Mouse (Mus musculus) neural tube, embryonic 12.5 days (tissue): ENCODE measurements at regions not wholly inside any gene's neighbourhood (a gene's known extent, or its start where the extent isn't known, plus 50 kb on each side); places are given as distances from the start of the nearest gene placed in this dataset.
A peak's percentile ranks its signal among the peaks of the same experiment; 100 is the strongest.

Experiments
- ATAC-seq: fragments of 200-750 bp; cut with Nextera tagmentation; 2 replicates; pipeline ENCODE4 v1.8.0; 2017; ENCODE audit warnings: low read depth, mild to moderate bottlenecking, moderate TSS enrichment, moderate library complexity; ENCODE audit not compliant: low FRiP score
- H3K27ac ChIP-seq: fragments of 300-500 bp; sonication (generic); 2 replicates; pipeline ENCODE4 v1.5.1; 2016
- H3K27me3 ChIP-seq: fragments of 300-500 bp; sonication (generic); replicated peaks from 2 replicates; pipeline ENCODE4 v1.6.1; 2016; ENCODE audit warnings: mild to moderate bottlenecking
- H3K36me3 ChIP-seq: fragments of 300-500 bp; sonication (generic); 2 replicates; pipeline ENCODE4 v1.6.1; 2016; ENCODE audit warnings: mild to moderate bottlenecking
- H3K4me1 ChIP-seq: fragments of 300-500 bp; sonication (generic); 2 replicates; pipeline ENCODE4 v1.6.1; 2016
- H3K4me2 ChIP-seq: fragments of 300-500 bp; sonication (generic); replicated peaks from 2 replicates; pipeline ENCODE4 v1.6.1; 2016; ENCODE audit warnings: mild to moderate bottlenecking
- H3K4me3 ChIP-seq: fragments of 300-500 bp; sonication (generic); 2 replicates; pipeline ENCODE4 v1.5.1; 2016
- H3K9ac ChIP-seq: fragments of 300-500 bp; sonication (generic); 2 replicates; pipeline ENCODE4 v1.6.1; 2016; ENCODE audit warnings: mild to moderate bottlenecking
- H3K9me3 ChIP-seq: fragments of 300-500 bp; sonication (generic); 2 replicates; pipeline ENCODE4 v1.6.1; 2016; ENCODE audit warnings: mild to moderate bottlenecking
- WGBS: fragments of 180-500 bp; shearing (Covaris S2); methylation state at CpG from one replicate; pipeline ENCODE4 v1.1.7; 2016; 5-methylcytosine and 5-hydroxymethylcytosine counted together

GRCm38 (mm10) chr9:27663230-27663629 is 127.3 kb upstream of the Opcml start:
- Histone ChIP-seq H3K27me3 (no peaks in the 10 kb centered on the region), H3K9me3 (no peaks in the 10 kb centered on the region), H3K4me2 (no peak overlapping the region), H3K4me3 (no peak overlapping the region), H3K9ac (no peak overlapping the region), H3K27ac (no peak overlapping the region), H3K4me1 (peaks cover 6% of the 10 kb centered on the region; the same call in 1 of the 2 replicates), H3K36me3 (no peaks in the 10 kb centered on the region)
- 92% methylated on average over 1 of the region's 1 CpGs for WGBS
- no peak for ATAC-seq

GRCm38 (mm10) chr9:27665659-27666058 is 124.9 kb upstream of the Opcml start:
- H3K9me3 ChIP-seq = no peaks in the 10 kb centered on the region
- H3K4me3 ChIP-seq = no peak overlapping the region
- no peak for ATAC-seq
- 91% methylated on average over 2 of the region's 2 CpGs for WGBS
- 0 out of 2 replicates have a peak, but pooled peaks cover 2% of the 10 kb centered on the region for H3K4me1 ChIP-seq
- H3K9ac ChIP-seq = no peak overlapping the region
- H3K27ac ChIP-seq = no peak overlapping the region
- H3K4me2 ChIP-seq = no peak overlapping the region
- no peaks in the 10 kb centered on the region for H3K27me3 ChIP-seq
- no peaks in the 10 kb centered on the region for H3K36me3 ChIP-seq

GRCm38 (mm10) chr9:27670032-27670740 is 120.4 kb upstream of the Opcml start:
- 0 out of 2 replicates have a peak, but pooled peaks cover 2% of the 10 kb centered on the region for H3K4me1 ChIP-seq
- no peak overlapping the region for H3K27ac ChIP-seq
- H3K4me3 ChIP-seq = no peak overlapping the region
- ATAC-seq = peak; percentile 63
- no peak overlapping the region for H3K9ac ChIP-seq
- H3K36me3 ChIP-seq = no peaks in the 10 kb centered on the region
- no peak overlapping the region for H3K4me2 ChIP-seq
- 20% methylated on average over 6 of the region's 6 CpGs for WGBS
- H3K9me3 ChIP-seq = no peaks in the 10 kb centered on the region
- no peaks in the 10 kb centered on the region for H3K27me3 ChIP-seq

GRCm38 (mm10) chr9:27685325-27685724 is 105.2 kb upstream of the Opcml start:
- no peak for ATAC-seq
- H3K4me1 ChIP-seq = no peaks in the 10 kb centered on the region
- H3K9ac ChIP-seq = no peak overlapping the region
- H3K4me2 ChIP-seq = no peak overlapping the region
- no peak overlapping the region for H3K4me3 ChIP-seq
- H3K27me3 ChIP-seq = no peaks in the 10 kb centered on the region
- H3K36me3 ChIP-seq = no peaks in the 10 kb centered on the region
- no peaks in the 10 kb centered on the region for H3K9me3 ChIP-seq
- H3K27ac ChIP-seq = no peak overlapping the region

- Histone ChIP-seq H3K4me3 (no peak overlapping the region), H3K4me2 (no peak overlapping the region), H3K27ac (no peak overlapping the region), H3K9ac (no peak overlapping the region), H3K9me3 (no peaks in the 10 kb centered on the region), H3K4me1 (no peaks in the 10 kb centered on the region), H3K27me3 (no peaks in the 10 kb centered on the region), H3K36me3 (no peaks in the 10 kb centered on the region)
- ATAC-seq = no peak
- 77% methylated on average over 4 of the region's 4 CpGs for WGBS
Observed at GRCm38 (mm10) chr9:27691616-27692015, 99.0 kb upstream of the Opcml start.

GRCm38 (mm10) chr9:27692751-27693150 is 97.8 kb upstream of the Opcml start:
- no peaks in the 10 kb centered on the region for H3K27me3 ChIP-seq
- no peak overlapping the region for H3K4me3 ChIP-seq
- no peak overlapping the region for H3K27ac ChIP-seq
- H3K9me3 ChIP-seq = no peaks in the 10 kb centered on the region
- H3K4me2 ChIP-seq = no peak overlapping the region
- no peak for ATAC-seq
- no peak overlapping the region for H3K9ac ChIP-seq
- no peaks in the 10 kb centered on the region for H3K4me1 ChIP-seq
- H3K36me3 ChIP-seq = no peaks in the 10 kb centered on the region
- 83% methylated on average over 3 of the region's 3 CpGs for WGBS

GRCm38 (mm10) chr9:27694805-27695593 is 95.6 kb upstream of the Opcml start:
- no peak for ATAC-seq
- Histone ChIP-seq H3K9ac (no peak overlapping the region), H3K36me3 (no peaks in the 10 kb centered on the region), H3K4me3 (no peak overlapping the region), H3K4me2 (no peak overlapping the region), H3K4me1 (no peaks in the 10 kb centered on the region), H3K27me3 (no peaks in the 10 kb centered on the region), H3K9me3 (no peaks in the 10 kb centered on the region), H3K27ac (no peak overlapping the region)
- 80% methylated on average over 8 of the region's 8 CpGs for WGBS

- Histone ChIP-seq H3K4me1 (no peaks in the 10 kb centered on the region), H3K36me3 (no peaks in the 10 kb centered on the region), H3K27me3 (no peaks in the 10 kb centered on the region), H3K9ac (no peak overlapping the region), H3K4me3 (no peak overlapping the region), H3K27ac (no peak overlapping the region), H3K9me3 (no peaks in the 10 kb centered on the region), H3K4me2 (no peak overlapping the region)
- WGBS = 76% methylated on average over 9 of the region's 9 CpGs
- ATAC-seq = no peak
Observed at GRCm38 (mm10) chr9:27701559-27701958, 89.0 kb upstream of the Opcml start.

GRCm38 (mm10) chr9:27702140-27702539 is 88.4 kb upstream of the Opcml start:
- no peak for ATAC-seq
- H3K27ac ChIP-seq = no peak overlapping the region

GRCm38 (mm10) chr9:27704001-27704400 is 86.6 kb upstream of the Opcml start:
- no peak overlapping the region for H3K4me3 ChIP-seq
- whole genome bisulfite sequencing = 81% methylated on average over 5 of the region's 5 CpGs
- ATAC-seq = no peak

More at GRCm38 (mm10) chr9:27702140-27702539, 88.4 kb upstream of the Opcml start:
- Histone ChIP-seq H3K4me2 (no peak overlapping the region), H3K27me3 (no peaks in the 10 kb centered on the region), H3K36me3 (no peaks in the 10 kb centered on the region), H3K4me1 (no peaks in the 10 kb centered on the region), H3K9me3 (no peaks in the 10 kb centered on the region), H3K9ac (no peak overlapping the region), H3K4me3 (no peak overlapping the region)
- 82% methylated on average over 3 of the region's 3 CpGs for WGBS

GRCm38 (mm10) chr9:27723840-27724408 is 66.7 kb upstream of the Opcml start:
- ATAC-seq = no peak
- no peak overlapping the region for H3K9ac ChIP-seq
- peaks cover 4% of the 10 kb centered on the region for H3K4me1 ChIP-seq
- no peak overlapping the region for H3K27ac ChIP-seq
- 59% methylated on average over 2 of the region's 2 CpGs for WGBS
- H3K4me3 ChIP-seq = no peak overlapping the region
- H3K4me2 ChIP-seq = no peak overlapping the region
- no peaks in the 10 kb centered on the region for H3K9me3 ChIP-seq
- no peaks in the 10 kb centered on the region for H3K36me3 ChIP-seq
- no peaks in the 10 kb centered on the region for H3K27me3 ChIP-seq

More at GRCm38 (mm10) chr9:27704001-27704400, 86.6 kb upstream of the Opcml start:
- Histone ChIP-seq H3K9me3 (no peaks in the 10 kb centered on the region), H3K9ac (no peak overlapping the region), H3K36me3 (no peaks in the 10 kb centered on the region), H3K27ac (no peak overlapping the region), H3K4me1 (no peaks in the 10 kb centered on the region), H3K4me2 (no peak overlapping the region), H3K27me3 (no peaks in the 10 kb centered on the region)

- H3K9ac ChIP-seq = no peak overlapping the region
- H3K27me3 ChIP-seq = no peaks in the 10 kb centered on the region
- H3K9me3 ChIP-seq = no peaks in the 10 kb centered on the region
- no peak overlapping the region for H3K27ac ChIP-seq
- no peaks in the 10 kb centered on the region for H3K36me3 ChIP-seq
- no peak overlapping the region for H3K4me3 ChIP-seq
- 79% methylated on average over 2 of the region's 2 CpGs for WGBS
- no peak overlapping the region for H3K4me2 ChIP-seq
- no peak for ATAC-seq
- peaks cover 11% of the 10 kb centered on the region for H3K4me1 ChIP-seq
Observed at GRCm38 (mm10) chr9:27724576-27724975, 66.0 kb upstream of the Opcml start.
